Mouse (Mus musculus) heart, adult 9 months (tissue): ENCODE measurements at regions not wholly inside any gene's neighbourhood (a gene's known extent, or its start where the extent isn't known, plus 50 kb on each side); places are given as distances from the start of the nearest gene placed in this dataset.

Source experiments
- DNase-seq, 2 experiments: peaks; one replicate each; pipeline ENCODE4 v3.0.0; 2022; ENCODE audit warnings: low spot score in 2 of 2

GRCm38 (mm10) chr14:105630867-105631680, 265.5 kb downstream of the Spry2 start:
- DNase-seq = no peak

- no peak for DNase-seq
Measured at GRCm38 (mm10) chr14:105630444-105630843, 266.2 kb downstream of the Spry2 start.

- no peak for DNase-seq
Measured at GRCm38 (mm10) chr14:105628673-105629072, 267.9 kb downstream of the Spry2 start.

- DNase-seq = no peak
Measured at GRCm38 (mm10) chr14:105624387-105624786, 272.2 kb downstream of the Spry2 start.

GRCm38 (mm10) chr14:105622166-105622565, 274.5 kb downstream of the Spry2 start:
- no peak for DNase-seq

GRCm38 (mm10) chr14:105621124-105621523, 275.5 kb downstream of the Spry2 start:
- DNase-seq = no peak

- DNase-seq = no peak
Measured at GRCm38 (mm10) chr14:105619449-105619848, 277.2 kb downstream of the Spry2 start.

- peak in 1 of 2 experiments; percentile 5 for DNase-seq
Measured at GRCm38 (mm10) chr14:105615766-105616165, 280.9 kb downstream of the Spry2 start.

GRCm38 (mm10) chr14:105612794-105613193, 283.8 kb downstream of the Spry2 start:
- no peak for DNase-seq

- no peak for DNase-seq
Measured at GRCm38 (mm10) chr14:105608804-105609203, 287.8 kb downstream of the Spry2 start.

- no peak for DNase-seq
Measured at GRCm38 (mm10) chr14:105606551-105606950, 290.1 kb downstream of the Spry2 start.

GRCm38 (mm10) chr14:105604451-105604850, 292.2 kb downstream of the Spry2 start:
- no peak for DNase-seq

- DNase-seq = no peak
Measured at GRCm38 (mm10) chr14:105603047-105603461, 293.6 kb downstream of the Spry2 start.

GRCm38 (mm10) chr14:105599550-105600453, 296.8 kb downstream of the Spry2 start:
- no peak for DNase-seq

GRCm38 (mm10) chr14:105589751-105590150, 306.9 kb downstream of the Spry2 start:
- no peak for DNase-seq

- DNase-seq = no peak
Measured at GRCm38 (mm10) chr14:105589261-105589660, 307.4 kb downstream of the Spry2 start.

GRCm38 (mm10) chr14:105588391-105589163, 308.0 kb downstream of the Spry2 start:
- peak; percentile 24 to 26 for DNase-seq

- no peak for DNase-seq
Measured at GRCm38 (mm10) chr14:105588029-105588390, 308.6 kb downstream of the Spry2 start.

GRCm38 (mm10) chr14:105584632-105585031, 312.0 kb downstream of the Spry2 start:
- DNase-seq = no peak

GRCm38 (mm10) chr14:105583497-105583896, 313.1 kb downstream of the Spry2 start:
- DNase-seq = no peak

GRCm38 (mm10) chr14:105576266-105576665, 317.9 kb downstream of the Ndfip2 start:
- DNase-seq = no peak
